Mouse (Mus musculus): ENCODE measurements around the gene Slc38a1. TPM values are rescaled to one million over a fixed set of nuclear protein-coding genes. Genes with fewer than 3 reads are reported as not detected.

Slc38a1 gene
- total and polyA plus RNA-seq, 3 experiments = 22.5 to 79.0 (median 39.4) TPM

DNA sequence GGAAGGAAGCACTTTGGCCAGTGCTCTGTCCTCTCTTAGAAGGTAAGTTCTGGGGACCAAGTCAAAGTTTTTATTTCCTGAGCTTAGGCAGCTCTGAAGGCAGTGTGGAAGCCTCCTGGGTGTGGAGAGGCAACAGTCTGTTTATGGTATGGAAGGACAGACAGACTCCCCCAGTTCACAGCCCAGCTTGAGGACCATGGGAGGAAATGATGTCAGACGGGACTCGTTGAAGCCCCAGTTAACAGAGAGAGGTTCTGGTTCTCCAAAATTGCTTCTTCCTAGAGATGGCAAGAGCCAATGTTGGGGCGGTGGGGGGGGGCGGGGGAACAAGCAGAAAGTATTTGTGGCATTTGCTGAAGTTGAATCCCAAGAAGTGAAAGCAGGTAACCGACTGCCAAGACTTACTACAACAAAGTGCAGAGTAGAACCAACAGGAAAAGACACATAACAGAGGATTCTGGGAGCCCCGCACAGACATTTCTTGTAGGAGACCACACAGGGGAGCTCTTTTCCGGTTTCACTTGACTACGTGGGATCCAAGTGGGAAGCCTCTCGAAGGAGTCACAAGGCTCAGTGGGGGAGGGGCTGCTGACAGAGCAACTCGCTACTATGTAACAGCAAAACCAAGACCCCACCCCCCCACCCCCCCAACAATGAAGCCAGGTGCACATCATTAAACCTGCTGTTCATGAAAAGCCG, 41.6 kb upstream of the Slc38a1 start:
- peak overlapping the region in 1 of 3 experiments; percentile 29 for H3K4me3 ChIP-seq (replicated peaks in 1 of 3; ENCODE audit: low read depth in 2 of 3, low read length in 2 of 3, poor library complexity in 1 of 3)
- peaks cover 18 to 26% of the 10 kb centered on the region in 2 experiments for H3K36me3 ChIP-seq (replicated peaks in 1 of 2; ENCODE audit: control insufficient read depth in 1 of 2, insufficient read depth in 1 of 2, low read length in 1 of 2)
- peaks cover 8% of the 10 kb centered on the region for H3K27me3 ChIP-seq (replicated peaks)
- peak overlapping the region; percentile 9 for H3K9ac ChIP-seq (ENCODE audit: insufficient read depth, low read depth)
- H3K9me3 ChIP-seq (replicated peaks; ENCODE audit: low read length) = no peaks in the 10 kb centered on the region
- no peaks in the 10 kb centered on the region for H3K79me2 ChIP-seq (replicated peaks; ENCODE audit: control insufficient read depth, extremely low read depth, insufficient read depth, poor library complexity, severe bottlenecking)
- TF ChIP-seq CTCF (conservative IDR thresholded peaks at IDR 0.05 in 1 of 2, IDR thresholded peaks at IDR 0.05 in 1 of 2; ENCODE audit: low read depth in 2 of 2, low read length in 2 of 2) (peak in 1 of 2 experiments; percentile 29; a peak in 2 of 4 replicates), IRF4 (IDR thresholded peaks at IDR 0.05; ENCODE audit: low read depth, low read length) (0 out of 2 replicates have a peak, but pooled peaks have one; percentile 38), EP300 (IDR thresholded peaks at IDR 0.05; ENCODE audit: low read length) (no peak)
- peaks cover 3 to 25% of the 10 kb centered on the region in 2 experiments for H3K4me1 ChIP-seq (ENCODE audit: control insufficient read depth in 1 of 2, insufficient read depth in 2 of 2)
- H3K4me2 ChIP-seq (ENCODE audit: insufficient read depth, low read depth, poor library complexity, severe bottlenecking) = peak overlapping the region; percentile 99
- H3K27ac ChIP-seq (ENCODE audit: insufficient read depth, low read depth) = no peak overlapping the region
- in situ Hi-C loops (cut with MboI; ENCODE audit: low pct_ligation_motif_present, low pct_unique_long_range_greater_than_20kb, low sequenced_read_pairs) (loop anchor here (25.0 kb wide), 1 partner anchor 253 kb away; no protein-coding TSS in a partner anchor), dilution Hi-C loops (cut with MboI; ENCODE audit: extremely low pct_ligation_motif_present, extremely low pct_unique_long_range_greater_than_20kb, low sequenced_read_pairs) (no loop called here)
- no peak for DNase-seq (ENCODE audit: extremely low read depth)

DNA sequence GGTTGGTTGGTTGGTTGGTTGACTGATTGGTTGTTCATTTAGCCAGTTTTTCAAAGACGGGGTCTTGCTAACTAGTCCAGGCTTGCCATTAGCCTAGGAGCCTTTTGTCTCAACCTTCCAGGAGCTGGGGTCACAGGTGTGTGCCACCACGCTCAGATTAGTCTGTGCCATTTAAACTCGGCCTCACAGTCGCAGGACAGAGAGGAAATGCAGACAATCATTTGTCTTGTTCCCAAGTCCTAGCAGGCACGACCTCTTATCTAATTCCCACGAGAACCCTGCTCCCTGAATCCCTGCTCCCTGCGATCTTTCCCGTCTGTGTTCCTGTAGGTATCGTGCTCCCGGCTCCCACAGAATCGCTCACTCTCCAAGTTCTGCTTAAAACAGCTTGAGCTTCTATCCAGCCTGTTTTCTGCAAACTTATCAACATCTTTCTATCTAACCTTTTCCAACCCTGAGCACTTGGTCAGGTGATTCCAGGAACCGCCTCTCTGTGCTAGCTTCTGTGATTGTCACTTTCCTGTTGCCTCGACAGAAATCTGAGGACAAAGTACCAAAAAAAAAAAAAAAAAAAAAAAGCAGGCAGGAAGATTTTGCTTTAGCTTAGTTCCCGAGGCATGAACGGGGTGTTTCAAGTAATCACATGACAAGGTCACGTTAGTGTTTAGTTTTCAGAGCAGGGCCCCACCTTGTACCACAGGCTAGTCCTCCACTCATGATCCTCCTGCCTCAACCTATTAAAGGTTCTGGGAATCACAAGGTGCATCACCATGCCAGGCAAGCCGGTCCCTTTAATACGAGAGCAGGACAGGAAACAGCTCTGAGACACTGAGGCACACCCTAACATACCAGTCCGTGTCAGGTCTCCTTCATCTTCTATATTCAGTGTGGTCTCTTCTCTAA, 36.4 kb upstream of the Slc38a1 start:
- Histone ChIP-seq H3K4me1 (ENCODE audit: control insufficient read depth in 1 of 2, insufficient read depth in 2 of 2) (peaks cover 0 to under 1% of the 10 kb centered on the region in 2 experiments; a peak in 2 of 4 replicates), H3K27me3 (replicated peaks) (peaks cover 15% of the 10 kb centered on the region), H3K79me2 (replicated peaks; ENCODE audit: control insufficient read depth, extremely low read depth, insufficient read depth, poor library complexity, severe bottlenecking) (no peaks in the 10 kb centered on the region), H3K27ac (ENCODE audit: insufficient read depth, low read depth) (no peak overlapping the region), H3K4me2 (ENCODE audit: insufficient read depth, low read depth, poor library complexity, severe bottlenecking) (no peak overlapping the region), H3K36me3 (replicated peaks in 1 of 2; ENCODE audit: control insufficient read depth in 1 of 2, insufficient read depth in 1 of 2, low read length in 1 of 2) (no peaks in the 10 kb centered on the region), H3K9ac (ENCODE audit: insufficient read depth, low read depth) (no peak overlapping the region), H3K9me3 (replicated peaks; ENCODE audit: low read length) (no peaks in the 10 kb centered on the region), H3K4me3 (replicated peaks in 1 of 3; ENCODE audit: low read depth in 2 of 3, low read length in 2 of 3, poor library complexity in 1 of 3) (no peak overlapping the region)
- dilution Hi-C loops (cut with MboI; ENCODE audit: extremely low pct_ligation_motif_present, extremely low pct_unique_long_range_greater_than_20kb, low sequenced_read_pairs) (no loop called here), in situ Hi-C loops (cut with MboI; ENCODE audit: low pct_ligation_motif_present, low pct_unique_long_range_greater_than_20kb, low sequenced_read_pairs) (loop anchor here (25.0 kb wide), 1 partner anchor 258 kb away; no protein-coding TSS in a partner anchor)
- DNase-seq (ENCODE audit: extremely low read depth) = no peak
- TF ChIP-seq KAT2A (IDR thresholded peaks at IDR 0.05; ENCODE audit: insufficient replicate concordance, low read length) (no peak), BHLHE40 (IDR thresholded peaks at IDR 0.05; ENCODE audit: low read depth, low read length) (peak; percentile 39; the same call in 1 of the 2 replicates)

DNA sequence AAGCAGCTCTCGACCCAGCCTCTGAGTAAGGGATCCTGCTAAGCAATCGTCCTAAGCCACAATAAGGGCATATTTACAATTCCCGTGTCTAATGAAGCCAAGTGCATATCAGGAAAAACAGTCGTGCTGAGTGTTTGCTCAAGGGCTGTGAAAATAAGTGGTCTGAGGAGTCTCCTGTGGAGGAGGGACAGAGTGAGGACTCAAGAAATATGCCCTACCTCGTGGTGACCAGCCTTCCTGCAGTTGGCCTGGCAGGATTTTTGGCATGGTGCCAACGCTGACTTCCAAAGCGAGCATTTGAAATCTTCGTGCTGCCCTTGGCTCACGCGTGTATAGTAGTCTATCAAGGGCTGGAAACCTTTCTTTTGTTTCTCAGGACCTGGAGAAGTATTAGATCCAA, 33.8 kb upstream of the Slc38a1 start:
- H3K36me3 ChIP-seq (replicated peaks in 1 of 2; ENCODE audit: control insufficient read depth in 1 of 2, insufficient read depth in 1 of 2, low read length in 1 of 2) = no peaks in the 10 kb centered on the region
- H3K9me3 ChIP-seq (replicated peaks; ENCODE audit: low read length) = no peaks in the 10 kb centered on the region
- H3K4me1 ChIP-seq (ENCODE audit: control insufficient read depth in 1 of 2, insufficient read depth in 2 of 2) = no peaks in the 10 kb centered on the region; a peak in 1 of 4 replicates
- H3K4me2 ChIP-seq (ENCODE audit: insufficient read depth, low read depth, poor library complexity, severe bottlenecking) = no peak overlapping the region
- peaks cover 10% of the 10 kb centered on the region for H3K27me3 ChIP-seq (replicated peaks)
- in situ Hi-C loops (cut with MboI; ENCODE audit: low pct_ligation_motif_present, low pct_unique_long_range_greater_than_20kb, low sequenced_read_pairs) = loop anchor here (25.0 kb wide), 1 partner anchor 261 kb away; no protein-coding TSS in a partner anchor
- DNase-seq (ENCODE audit: extremely low read depth) = no peak
- H3K27ac ChIP-seq (ENCODE audit: insufficient read depth, low read depth) = no peak overlapping the region
- dilution Hi-C loops (cut with MboI; ENCODE audit: extremely low pct_ligation_motif_present, extremely low pct_unique_long_range_greater_than_20kb, low sequenced_read_pairs) = no loop called here
- no peaks in the 10 kb centered on the region for H3K79me2 ChIP-seq (replicated peaks; ENCODE audit: control insufficient read depth, extremely low read depth, insufficient read depth, poor library complexity, severe bottlenecking)
- no peak overlapping the region for H3K9ac ChIP-seq (ENCODE audit: insufficient read depth, low read depth)
- no peak for TF ChIP-seq MEF2A (IDR thresholded peaks at IDR 0.05; ENCODE audit: borderline replicate concordance, low read depth, low read length)
- TF ChIP-seq SIN3A (IDR thresholded peaks at IDR 0.05; ENCODE audit: low read length) = no peak
- TF ChIP-seq SMC3 (IDR thresholded peaks at IDR 0.05; ENCODE audit: low read depth, low read length) = no peak
- TF ChIP-seq NELFE (IDR thresholded peaks at IDR 0.05; ENCODE audit: low read depth, low read length) = no peak
- no peak for TF ChIP-seq IRF4 (IDR thresholded peaks at IDR 0.05; ENCODE audit: low read depth, low read length)
- TF ChIP-seq CHD2 (IDR thresholded peaks at IDR 0.05; ENCODE audit: low read length) = no peak
- no peak for TF ChIP-seq USF1 (IDR thresholded peaks at IDR 0.05; ENCODE audit: low read depth, low read length)
- TF ChIP-seq TCF12 (IDR thresholded peaks at IDR 0.05; ENCODE audit: low read depth, low read length) = no peak
- TF ChIP-seq HCFC1 (IDR thresholded peaks at IDR 0.05; ENCODE audit: low read depth, low read length) = no peak
- no peak for TF ChIP-seq MXI1 (IDR thresholded peaks at IDR 0.05; ENCODE audit: low read depth, low read length)
- no peak for TF ChIP-seq NRF1 (IDR thresholded peaks at IDR 0.05; ENCODE audit: low read depth, low read length)
- TF ChIP-seq RCOR1 (conservative IDR thresholded peaks at IDR 0.05; ENCODE audit: low read depth, low read length) = no peak
- no peak for TF ChIP-seq USF2 (conservative IDR thresholded peaks at IDR 0.05; ENCODE audit: low read depth, low read length)
- no peak for TF ChIP-seq POLR2A (IDR thresholded peaks at IDR 0.05; ENCODE audit: low read depth, low read length)
- no peak for TF ChIP-seq TBP (conservative IDR thresholded peaks at IDR 0.05; ENCODE audit: low read depth, low read length)
- H3K4me3 ChIP-seq (replicated peaks in 1 of 3; ENCODE audit: low read depth in 2 of 3, low read length in 2 of 3, poor library complexity in 1 of 3) = no peak overlapping the region

All from CH12.LX (cell line).